Mouse (Mus musculus) thymus, postnatal 4 days (tissue): ENCODE measurements around the gene Efcab2.
A peak's percentile ranks its signal among the peaks of the same experiment; 100 is the strongest.
"Not testable (repeated sequence)": the region's sequence is repeated elsewhere in the genome, so short reads cannot be mapped to it uniquely, and the experiment has no call there.

Source experiments
- DNase-seq: peaks from one replicate; pipeline ENCODE4 v3.0.0; 2021

Efcab2 gene

GRCm38 (mm10) chr1:178405445-178405911 lies 407 bp upstream of the Efcab2 start:
- peak; percentile 79 for DNase-seq

DNA sequence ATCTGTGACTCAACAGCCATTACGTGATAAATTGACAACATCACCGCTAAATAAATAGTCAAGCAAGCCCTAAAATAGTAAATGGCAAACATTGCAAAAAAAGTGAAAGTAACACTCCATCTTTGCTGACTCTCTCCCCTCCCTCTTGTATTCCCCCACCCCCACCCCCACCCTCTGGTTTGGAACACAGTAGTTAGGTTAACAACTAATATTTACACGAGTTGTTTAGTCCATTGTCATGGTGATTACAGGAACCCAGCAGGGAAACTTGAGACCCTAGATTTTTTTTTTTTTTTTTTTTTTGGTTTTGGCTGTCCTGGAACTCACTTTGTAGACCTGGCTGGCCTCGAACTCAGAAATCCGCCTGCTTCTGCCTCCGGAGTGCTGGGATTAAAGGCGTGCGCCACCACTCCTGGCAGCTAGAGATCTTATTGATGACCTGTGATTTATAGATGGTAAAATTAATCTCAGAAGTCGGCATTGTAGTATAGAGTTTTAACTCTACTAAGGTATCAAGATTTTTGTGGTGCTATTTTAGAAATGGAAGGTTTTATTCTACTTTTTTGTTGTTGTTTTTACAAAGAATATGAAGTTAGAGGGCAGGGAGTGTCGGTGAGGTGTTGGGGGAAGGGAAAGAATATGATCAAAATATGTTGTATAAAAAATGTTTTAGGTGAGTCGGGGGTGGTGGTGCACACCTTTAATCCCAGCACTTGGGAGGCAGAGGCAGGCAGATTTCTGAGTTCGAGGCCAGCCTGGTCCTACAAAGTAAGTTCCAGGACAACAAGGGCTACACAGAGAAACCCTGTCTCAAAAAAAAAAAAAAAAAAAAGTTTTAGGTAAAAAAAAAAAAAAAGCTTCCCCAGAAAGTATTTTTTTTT lies 1.1 kb downstream of the Efcab2 start:
- peak; percentile 18 for DNase-seq

DNA sequence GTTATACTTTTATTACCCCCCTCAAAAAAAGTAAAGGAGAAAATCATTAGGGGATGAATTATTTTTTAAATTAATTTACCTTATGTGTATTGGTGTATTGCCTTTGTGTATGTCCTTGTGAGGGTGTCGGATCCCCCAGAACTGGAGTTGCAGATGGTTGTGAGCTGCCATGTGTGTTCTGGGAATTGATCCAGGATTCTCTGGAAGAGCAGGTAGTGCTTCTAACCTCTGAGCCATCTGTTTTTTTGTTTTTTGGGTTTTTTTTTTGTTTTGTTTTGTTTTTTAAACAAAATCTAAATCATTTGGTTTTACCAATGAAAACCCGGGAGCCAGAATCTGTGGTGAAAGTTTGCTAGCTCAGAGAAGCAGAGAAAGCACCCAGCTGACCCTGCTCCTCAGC lies 1.8 kb downstream of the Efcab2 start:
- DNase-seq, result no peak

- DNase-seq, result no peak
Measured at GRCm38 (mm10) chr1:178408901-178409361, 3.0 kb downstream of the Efcab2 start.

GRCm38 (mm10) chr1:178413367-178413766 lies 7.5 kb downstream of the Efcab2 start:
- DNase-seq, result not testable (repeated sequence)

DNA sequence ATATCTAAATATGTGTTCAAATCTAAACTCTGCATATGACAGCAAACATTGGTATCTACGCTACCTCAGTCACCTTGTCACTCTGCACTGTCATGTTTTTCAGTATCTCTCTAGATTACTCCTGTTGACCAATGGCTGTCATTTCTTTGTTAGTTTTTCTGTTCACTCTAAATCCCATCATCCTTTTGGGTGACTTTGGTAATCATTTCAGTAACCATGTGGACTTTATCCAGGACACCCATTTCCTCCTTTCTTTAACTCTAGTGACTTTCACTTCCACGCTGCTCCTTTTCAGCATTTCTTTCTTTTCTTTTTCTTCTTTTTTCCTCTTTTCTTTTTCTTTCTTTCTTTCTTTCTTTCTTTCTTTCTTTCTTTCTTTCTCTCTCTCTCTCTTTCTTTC lies 13.7 kb downstream of the Efcab2 start:
- DNase-seq, result no peak

DNA sequence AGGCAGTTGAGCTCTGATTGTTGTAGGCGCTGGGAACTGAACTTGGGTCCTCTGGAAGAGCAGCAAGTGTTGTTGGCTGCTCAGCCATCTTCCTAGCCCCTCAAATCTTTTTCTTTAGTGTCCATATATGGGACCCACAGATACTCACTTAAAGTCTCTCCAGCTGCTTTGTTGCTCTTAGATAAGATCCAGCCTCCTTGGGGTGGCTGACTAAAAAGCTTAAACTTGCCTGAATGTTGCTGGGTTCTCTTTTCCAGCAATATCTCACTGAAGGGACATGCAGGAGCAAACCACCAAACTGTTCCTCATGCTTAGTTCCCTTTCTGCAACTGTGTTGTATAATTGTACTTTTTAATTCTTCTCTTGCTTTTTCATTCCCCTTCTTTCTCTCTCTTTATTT lies 17.8 kb downstream of the Efcab2 start:
- no peak for DNase-seq

GRCm38 (mm10) chr1:178431619-178432444 lies 25.9 kb downstream of the Efcab2 start:
- no peak for DNase-seq

DNA sequence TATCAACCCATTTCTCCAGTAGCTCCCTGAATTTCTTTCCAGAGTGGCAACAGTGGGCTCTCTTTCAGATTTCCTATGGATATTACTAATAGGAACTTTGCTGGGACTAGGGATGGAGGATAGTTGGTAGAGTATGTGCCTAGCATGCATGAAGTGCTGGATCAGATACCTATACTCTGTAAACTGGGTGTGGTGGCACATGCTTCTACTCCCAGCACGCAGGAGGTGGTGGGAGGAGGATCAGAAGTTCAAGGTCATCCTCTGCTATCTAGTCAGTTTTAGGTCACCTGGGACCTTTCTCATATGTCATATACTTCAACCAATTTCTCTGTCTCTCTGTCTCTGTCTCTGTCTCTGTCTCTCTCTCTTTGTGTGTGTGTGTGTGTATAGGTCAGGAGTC lies 27.7 kb downstream of the Efcab2 start:
- DNase-seq, result no peak

DNA sequence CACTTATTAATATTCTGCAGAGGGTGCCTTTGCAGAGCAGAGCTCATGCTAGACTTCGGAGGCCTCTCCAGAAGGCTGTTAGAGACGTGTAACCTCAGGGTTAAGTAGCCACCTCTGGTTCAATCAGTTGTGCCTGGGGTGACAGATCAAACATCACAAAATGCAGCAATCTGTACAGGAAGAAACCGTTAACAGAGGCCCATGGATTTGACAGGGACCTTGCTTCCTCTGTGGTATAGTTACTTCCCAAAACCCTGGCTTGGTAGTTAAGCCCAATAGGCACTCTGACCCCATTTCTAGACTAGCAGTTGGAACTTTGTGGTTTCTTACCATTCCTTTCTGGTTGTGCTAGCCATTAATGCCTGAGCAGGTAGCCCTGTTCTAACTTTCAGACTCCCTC lies 38.5 kb downstream of the Efcab2 start:
- DNase-seq, result no peak

GRCm38 (mm10) chr1:178447036-178447435 lies 41.2 kb downstream of the Efcab2 start:
- no peak for DNase-seq

DNA sequence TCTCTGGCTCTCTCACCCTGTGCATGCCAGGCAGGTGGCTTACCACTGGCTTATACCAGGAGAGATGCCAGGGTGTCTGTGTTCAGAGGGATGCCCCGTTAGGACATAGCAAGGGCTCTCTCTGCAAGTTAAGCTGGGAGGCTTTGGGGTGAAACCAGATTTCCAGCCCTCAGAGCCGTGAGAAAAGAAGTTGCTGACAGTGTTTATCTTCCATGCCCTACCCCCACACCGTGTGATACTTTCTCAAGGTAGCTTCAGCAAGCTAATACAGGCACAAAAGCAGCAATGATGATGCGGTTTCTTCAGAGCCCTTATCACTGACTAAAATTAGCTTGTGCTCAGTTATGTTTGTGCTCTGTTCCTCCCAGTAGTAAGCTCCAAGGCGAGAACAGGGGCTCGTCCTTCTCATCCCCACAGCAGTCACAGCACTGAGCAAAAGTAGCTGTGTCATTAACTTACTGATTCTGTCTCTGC lies 42.4 kb downstream of the Efcab2 start:
- DNase-seq, result no peak

DNA sequence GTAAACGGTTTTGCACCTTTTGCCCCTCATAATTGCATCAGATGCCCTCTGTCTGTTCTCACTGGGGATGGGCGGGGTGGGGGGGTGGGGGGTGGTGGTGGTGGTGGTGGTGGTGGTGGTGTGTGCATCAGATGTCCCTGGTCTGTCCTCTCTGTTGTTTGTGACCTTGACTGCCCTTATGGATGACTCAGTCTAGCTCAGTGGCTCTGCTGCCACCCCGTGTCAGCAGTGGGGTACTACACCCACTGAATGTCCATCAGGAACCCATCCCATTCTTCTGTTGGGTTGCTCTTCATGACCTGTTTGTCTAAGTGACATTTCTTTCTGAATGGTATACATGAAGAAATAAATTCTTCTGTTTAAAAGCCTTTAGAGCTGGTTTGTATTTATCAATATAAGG lies 43.3 kb downstream of the Efcab2 start:
- peak; percentile 80 for DNase-seq

GRCm38 (mm10) chr1:178449933-178450332 lies 44.0 kb downstream of the Efcab2 start:
- no peak for DNase-seq

DNA sequence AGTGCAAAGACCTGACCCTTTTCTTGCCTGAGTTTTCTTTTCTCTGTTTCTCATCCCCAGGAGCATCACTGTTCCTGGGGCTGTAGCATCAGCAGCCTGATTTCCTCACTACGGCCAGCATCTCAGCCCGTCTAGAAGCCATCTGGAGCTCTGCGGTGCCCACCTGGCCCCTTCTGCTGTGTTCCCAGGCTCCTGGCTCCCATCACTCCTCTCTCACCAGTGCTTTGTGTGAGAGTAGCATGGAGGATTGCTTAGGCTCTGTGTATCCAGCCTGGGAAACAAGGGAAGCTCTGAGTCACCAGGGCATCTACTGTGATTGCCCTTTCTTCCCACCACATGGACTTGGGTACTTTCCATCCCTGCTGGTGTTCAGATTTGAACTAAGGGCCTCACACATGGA lies 48.2 kb downstream of the Efcab2 start:
- DNase-seq, result no peak

DNA sequence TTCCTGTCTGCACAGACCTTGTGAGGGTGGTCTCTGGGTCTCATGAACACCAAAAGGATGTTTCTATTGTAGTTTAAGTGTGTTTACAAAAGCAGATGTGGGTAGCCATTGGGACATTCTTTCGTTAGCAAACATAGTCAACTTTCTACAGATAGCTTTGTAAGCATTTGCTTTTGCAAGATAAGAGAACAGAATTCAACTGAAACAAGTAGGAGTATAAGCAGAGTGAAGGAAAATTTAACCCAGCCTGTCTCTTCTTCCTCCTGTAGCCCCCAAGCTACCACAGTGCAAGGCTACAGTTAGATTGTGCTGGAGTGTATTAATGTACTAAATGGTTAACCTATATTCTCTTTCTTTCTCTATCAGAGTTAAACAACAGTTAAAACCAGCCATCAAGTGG lies 49.2 kb downstream of the Efcab2 start:
- no peak for DNase-seq

DNA sequence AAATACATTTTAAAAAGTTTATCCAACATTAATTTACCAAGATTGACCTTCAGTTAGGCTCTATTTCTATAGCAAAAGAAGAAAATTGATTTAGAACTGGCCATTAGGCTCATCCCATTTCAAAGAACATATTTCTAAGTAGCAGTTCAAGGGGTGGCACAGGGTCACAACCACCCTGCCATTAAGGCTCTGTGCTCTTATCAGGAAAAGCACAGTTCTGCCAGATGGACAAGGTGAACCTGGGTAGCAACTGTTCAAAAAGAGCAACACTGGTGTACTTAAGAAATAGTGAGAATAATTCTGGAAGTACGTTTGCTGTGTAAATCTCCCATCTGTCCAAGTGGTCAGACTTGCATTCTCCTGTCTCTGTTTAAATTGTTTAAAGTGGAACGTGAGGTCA lies 52.1 kb downstream of the Efcab2 start:
- no peak for DNase-seq

DNA sequence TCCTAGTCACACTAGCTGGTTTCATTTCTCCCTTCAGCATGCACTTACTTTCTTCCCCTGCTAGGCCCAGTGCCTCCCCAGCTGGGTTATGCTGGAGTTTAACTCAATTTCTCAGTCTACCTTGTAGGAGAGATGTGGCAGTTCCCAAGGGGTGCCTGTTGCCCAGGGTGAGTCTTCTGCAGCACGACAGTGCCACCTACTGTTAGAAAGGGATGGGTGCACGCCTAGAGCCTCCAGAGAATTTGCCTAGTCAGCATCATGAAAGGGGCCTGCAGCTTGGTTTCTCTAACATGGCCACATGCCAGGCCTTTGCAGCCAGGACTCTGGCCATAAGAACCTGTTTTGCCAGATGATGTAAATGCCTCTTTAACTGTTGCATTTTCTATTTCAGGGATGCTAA lies 57.8 kb downstream of the Efcab2 start:
- peak; percentile 84 for DNase-seq

GRCm38 (mm10) chr1:178464140-178464539 lies 58.3 kb downstream of the Efcab2 start:
- no peak for DNase-seq

DNA sequence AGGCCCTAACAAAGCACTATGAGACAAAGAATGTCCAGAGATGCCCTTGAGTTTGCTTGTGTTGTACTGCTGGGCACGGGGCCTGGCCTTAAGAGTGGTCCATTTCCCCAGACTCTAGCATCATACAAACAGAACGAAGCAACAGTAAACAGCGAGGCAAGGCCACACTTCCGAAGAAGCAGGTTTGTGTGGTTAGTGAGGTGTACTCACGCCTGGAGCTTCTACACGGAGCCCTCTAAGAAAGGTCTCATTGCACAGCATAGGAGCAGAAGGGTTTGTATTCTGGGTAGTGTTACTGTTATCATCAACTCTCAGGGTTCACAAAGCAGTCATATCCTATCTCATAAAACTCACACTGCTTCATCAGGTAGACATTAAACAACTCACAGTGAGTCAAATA lies 61.7 kb downstream of the Efcab2 start:
- no peak for DNase-seq

GRCm38 (mm10) chr1:178468280-178468679 lies 62.4 kb downstream of the Efcab2 start:
- DNase-seq, result no peak

GRCm38 (mm10) chr1:178483854-178484253 lies 78.0 kb downstream of the Efcab2 start:
- DNase-seq, result no peak

GRCm38 (mm10) chr1:178485138-178485867 lies 79.4 kb downstream of the Efcab2 start:
- DNase-seq, result no peak
